8 mouse cellular contexts compared by ENCODE assay signal in the genomic region with DNA sequence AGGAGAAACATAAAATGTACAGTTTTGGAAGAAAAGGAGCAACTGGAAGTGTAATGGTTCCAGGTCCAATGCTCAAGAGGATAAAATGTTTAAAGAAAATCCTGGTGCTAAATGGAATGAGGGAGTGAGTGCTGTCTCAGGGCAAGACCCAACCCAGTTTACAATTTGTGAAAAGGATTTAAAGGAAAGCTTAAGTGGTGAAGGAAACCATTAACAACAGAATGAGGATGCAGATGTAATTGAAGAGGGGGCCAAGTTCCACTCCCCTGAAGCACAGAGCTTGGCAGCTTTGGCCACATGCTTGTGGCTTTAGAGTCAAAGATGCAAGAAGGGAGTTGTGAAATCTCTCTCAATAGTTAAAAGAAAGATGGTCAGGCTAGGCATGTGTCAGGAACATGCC.
"Had no signal": no experiment of that assay in that cellular context is flagged by ENCODE, and none has a peak within 500 bp of the region (broad histone marks: within the 10 kb centered on the region; RNA-seq: fewer than 3 reads in every experiment).

No protein-coding gene starts in this region.

- DNase-seq: kidney, adult 9 months; kidney, postnatal 14 days; kidney, postnatal 4 days; liver, embryonic 13.5 days; lung, embryonic 14.5 days; midbrain, embryonic 14.5 days; thymus, adult 18-20 months; thymus, postnatal 36 days had no signal
